Mouse (Mus musculus): ENCODE results near the gene Mrpl38.

DNA sequence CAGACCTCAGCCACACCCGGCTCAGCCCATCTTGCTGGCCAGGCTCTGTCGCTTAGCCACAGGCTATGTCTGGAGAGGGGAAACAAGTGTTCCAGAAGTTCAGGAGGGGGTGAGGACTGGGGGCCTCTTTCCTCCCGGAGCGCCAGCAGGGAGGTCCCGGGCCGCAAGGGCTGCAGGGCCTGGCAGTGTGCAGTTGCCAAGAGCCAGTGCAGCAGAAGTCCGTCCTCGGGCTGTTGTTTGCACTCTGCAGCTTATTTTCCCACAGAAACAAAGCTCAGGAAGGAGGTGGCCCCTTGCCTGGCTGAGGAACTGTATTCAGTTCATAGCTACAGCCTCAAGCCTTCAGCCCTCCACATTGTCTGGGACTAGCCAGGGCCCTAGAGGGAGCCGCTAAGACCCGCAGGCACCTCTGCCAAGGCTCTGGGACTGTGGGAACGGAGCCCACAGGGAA, 36.7 kb downstream of the Mrpl38 start:
- TF ChIP-seq USF1 (IDR thresholded peaks at IDR 0.05; ENCODE audit: low read depth): no peak
- no peak for TF ChIP-seq CEBPB (IDR thresholded peaks at IDR 0.05; ENCODE audit: low read depth)
- TF ChIP-seq MYOG (IDR thresholded peaks at IDR 0.05; ENCODE audit: control insufficient read depth, extremely low read depth, insufficient read length): no peak
